Mouse (Mus musculus) thymus, adult 2 months (tissue): ENCODE data around the gene Shisa2.

Experiments used
- CTCF ChIP-seq: fragments of 200-500 bp; IDR thresholded peaks from 2 replicates; pipeline ENCODE4 v1.5.1; 2012; ENCODE audit warnings: mild to moderate bottlenecking, control low read depth, low read length, moderate library complexity, borderline replicate concordance; ENCODE audit not compliant: control insufficient read depth, poor library complexity, insufficient read depth; ENCODE audit errors: extremely low read depth
- POLR2A ChIP-seq: fragments of 200-500 bp; IDR thresholded peaks from 2 replicates; pipeline ENCODE4 v1.6.1; 2012; ENCODE audit warnings: mild to moderate bottlenecking, low read length, control low read depth, moderate library complexity; ENCODE audit not compliant: control insufficient read depth, poor library complexity, insufficient read depth; ENCODE audit errors: extremely low read depth

DNA sequence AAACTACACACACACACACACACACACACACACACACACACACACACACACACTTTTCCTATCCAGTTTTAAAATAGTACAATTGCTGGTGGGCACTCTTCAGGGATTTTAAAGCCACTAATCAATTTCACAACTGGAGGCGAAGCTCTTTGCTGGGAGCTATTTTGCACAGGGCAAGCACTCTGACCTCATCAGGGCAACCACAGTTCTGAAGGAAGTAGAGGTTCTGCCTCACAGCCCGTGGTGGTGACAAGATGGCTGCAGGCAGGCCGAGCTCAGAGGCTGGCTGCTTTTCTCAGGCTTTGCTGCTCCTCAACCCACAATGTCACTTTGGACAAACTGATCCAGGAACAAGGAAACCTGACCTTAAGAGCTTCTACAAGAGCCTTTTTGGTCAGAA is 18.1 kb upstream of the Shisa2 start:
- no peak for TF ChIP-seq CTCF
- no peak for TF ChIP-seq POLR2A
